Mouse (Mus musculus): ENCODE results near the gene Traf3.

The Traf3 gene

GRCm38 (mm10) chr12:111314273-111314672, 148.1 kb downstream of the Traf3 start:
- no peak for DNase-seq (ENCODE audit: low spot score in 2 of 2)
